Mouse (Mus musculus) olfactory bulb, adult 2 months (tissue): ENCODE measurements around the gene C1qtnf1.

Experiments
- CTCF ChIP-seq: fragments of 200-500 bp; IDR thresholded peaks from 2 replicates; pipeline ENCODE4 v1.5.1; 2012; ENCODE audit warnings: low read depth, mild to moderate bottlenecking, low read length, moderate library complexity; ENCODE audit not compliant: insufficient read depth
- POLR2A ChIP-seq: fragments of 200-500 bp; IDR thresholded peaks from 2 replicates; pipeline ENCODE4 v1.6.1; 2012; ENCODE audit warnings: mild to moderate bottlenecking, low read depth, low read length, moderate library complexity; ENCODE audit not compliant: insufficient read depth

DNA sequence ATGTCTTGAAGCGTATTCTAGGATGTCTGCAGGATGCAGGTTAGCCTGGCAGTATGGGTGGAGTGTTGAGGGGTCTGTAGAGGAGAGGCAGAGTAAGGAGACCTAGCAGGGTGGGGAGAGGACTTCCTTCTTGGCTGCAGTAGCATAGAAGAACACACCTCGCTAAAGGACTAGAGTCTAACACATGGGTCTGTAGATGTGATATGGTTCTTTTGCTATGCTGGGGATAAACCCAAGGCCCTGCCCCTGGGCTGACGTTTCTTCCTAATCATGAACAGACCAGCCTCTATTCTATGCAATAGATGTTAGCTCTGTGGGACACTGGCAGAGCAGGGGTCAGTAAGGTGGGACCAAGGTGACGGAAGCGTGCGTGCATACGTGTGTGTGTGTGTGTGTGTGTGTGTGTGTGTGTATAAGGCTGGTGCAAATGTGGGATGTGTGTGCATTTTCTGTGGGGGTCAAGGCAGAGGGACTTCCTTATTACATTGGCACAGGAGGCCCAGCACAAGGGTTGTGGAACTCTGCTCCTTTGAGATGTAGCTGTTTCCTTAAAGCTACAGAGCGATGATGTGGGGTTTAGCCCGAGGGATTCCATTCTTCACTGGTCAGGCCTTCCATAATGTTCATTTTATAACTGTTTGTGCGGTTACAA lies 41.6 kb downstream of the C1qtnf1 start:
- TF ChIP-seq POLR2A (no peak), CTCF (no peak)
